Mouse (Mus musculus) kidney, postnatal 14 days (tissue): ENCODE measurements at regions not wholly inside any gene's neighbourhood (a gene's known extent, or its start where the extent isn't known, plus 50 kb on each side); places are given as distances from the start of the nearest gene placed in this dataset.
"Not testable (repeated sequence)": the region's sequence is repeated elsewhere in the genome, so short reads cannot be mapped to it uniquely, and the experiment has no call there.

Experiments used
- DNase-seq: peaks from one replicate; pipeline ENCODE4 v3.0.0; 2022; ENCODE audit warnings: mixed read lengths

GRCm38 (mm10) chr4:3049972-3050846 lies 116.9 kb upstream of the Vmn1r2 start:
- no peak for DNase-seq

DNA sequence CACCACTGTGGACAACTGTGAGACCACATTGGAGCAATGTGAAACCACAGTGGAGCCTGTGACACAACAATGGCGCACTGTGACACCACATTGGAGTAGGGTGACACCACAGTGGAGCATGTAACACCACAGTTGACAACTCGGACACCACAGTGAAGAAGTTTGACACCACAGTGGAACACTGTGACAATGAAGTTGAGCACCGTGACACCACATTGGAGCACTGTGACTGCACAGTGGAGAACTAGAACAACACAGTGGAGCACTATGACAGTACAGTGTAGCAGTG lies 116.3 kb upstream of the Vmn1r2 start:
- DNase-seq = no peak

DNA sequence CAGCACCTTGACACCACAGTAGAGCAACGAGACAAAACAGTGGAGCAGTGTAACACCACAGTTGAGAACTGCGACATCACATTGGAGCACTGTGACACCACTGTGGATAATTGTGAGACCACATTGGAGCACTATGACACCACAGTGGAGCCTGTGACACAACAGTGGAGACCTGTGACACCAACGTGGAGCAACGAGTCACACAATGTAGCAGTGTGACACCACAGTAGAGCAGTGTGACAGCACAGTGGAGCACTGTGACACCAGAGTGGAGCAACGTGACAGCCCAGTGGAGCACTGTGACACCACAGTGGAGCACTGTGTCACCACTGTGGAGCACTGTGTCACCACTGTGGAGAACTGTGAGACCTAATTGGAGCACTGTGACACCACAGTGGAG lies 115.9 kb upstream of the Vmn1r2 start:
- peak; percentile 1 for DNase-seq

GRCm38 (mm10) chr4:3052314-3053059 lies 114.6 kb upstream of the Vmn1r2 start:
- DNase-seq = no peak

DNA sequence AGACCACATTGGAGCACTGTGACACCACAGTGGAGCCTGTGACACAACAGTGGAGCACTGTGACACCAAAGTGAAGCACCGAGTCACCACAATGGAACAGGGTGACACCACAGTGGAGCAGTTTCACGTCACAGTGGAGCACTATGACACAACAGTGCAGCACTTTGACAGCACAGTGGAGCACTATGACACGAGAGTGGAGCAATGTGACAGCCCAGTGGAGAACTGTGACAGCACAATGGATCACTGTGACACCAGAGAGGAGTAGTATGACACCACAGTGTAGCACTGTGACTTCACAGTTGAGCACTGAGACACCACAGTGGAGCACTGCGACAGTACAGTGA lies 114.1 kb upstream of the Vmn1r2 start:
- no peak for DNase-seq

- no peak for DNase-seq
Measured at GRCm38 (mm10) chr4:3053496-3054216, 113.5 kb upstream of the Vmn1r2 start.

DNA sequence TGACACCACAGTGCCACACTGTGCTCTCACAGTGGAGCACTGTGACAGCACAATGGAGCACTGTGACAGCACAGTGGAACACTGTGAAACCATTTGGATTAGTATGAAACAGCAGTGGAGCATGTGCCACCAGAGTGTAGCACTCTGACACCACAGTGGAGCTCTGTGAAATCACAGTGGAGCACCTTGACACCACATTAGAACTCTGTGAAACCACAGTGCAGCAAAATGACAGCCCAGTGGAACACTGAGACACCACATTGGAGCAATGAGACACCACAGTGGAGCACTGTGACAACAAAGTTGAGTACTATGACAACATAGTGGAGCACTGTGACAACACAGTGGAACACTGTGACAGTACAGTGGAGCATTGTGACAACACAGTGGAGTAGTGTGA lies 112.2 kb upstream of the Vmn1r2 start:
- DNase-seq = no peak

DNA sequence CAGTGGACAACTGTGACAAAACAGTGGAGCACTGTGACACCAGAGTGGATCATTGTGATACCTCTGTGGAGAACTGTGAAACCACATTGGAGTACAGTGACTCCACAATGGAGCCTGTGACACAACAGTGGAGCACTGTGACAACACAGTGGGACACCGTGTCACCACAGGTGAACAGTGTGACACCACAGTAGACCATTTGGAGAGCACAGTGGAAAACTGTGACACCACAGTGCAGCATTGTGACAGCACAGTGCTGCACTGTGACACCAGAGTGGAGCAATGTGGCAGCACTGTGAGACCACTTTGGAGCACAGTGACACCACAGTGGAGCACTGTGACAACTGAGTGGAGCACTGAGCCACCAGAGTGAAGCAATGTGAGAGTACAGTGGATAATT lies 111.7 kb upstream of the Vmn1r2 start:
- DNase-seq = no peak

- DNase-seq = no peak
Measured at GRCm38 (mm10) chr4:3059511-3060054, 107.5 kb upstream of the Vmn1r2 start.

GRCm38 (mm10) chr4:3062027-3062605 lies 105.0 kb upstream of the Vmn1r2 start:
- no peak for DNase-seq

DNA sequence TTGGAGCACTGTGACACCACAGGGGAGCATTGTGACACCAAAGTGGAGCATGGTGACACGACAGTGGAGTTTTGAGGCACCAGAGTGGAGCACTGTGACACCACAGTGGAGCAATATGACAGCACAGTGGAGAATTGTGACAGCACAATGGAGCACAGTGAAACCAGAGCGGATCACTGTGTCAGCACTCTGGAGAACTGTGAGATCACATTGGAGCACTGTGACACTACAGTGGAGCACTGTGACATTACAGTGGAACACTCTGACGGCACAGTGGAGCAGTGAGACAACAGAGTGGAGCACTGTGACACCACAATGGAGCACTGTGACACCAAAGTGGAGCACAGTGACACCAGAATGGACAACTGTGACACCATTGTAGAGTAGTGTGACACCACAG lies 103.2 kb upstream of the Vmn1r2 start:
- DNase-seq = no peak

DNA sequence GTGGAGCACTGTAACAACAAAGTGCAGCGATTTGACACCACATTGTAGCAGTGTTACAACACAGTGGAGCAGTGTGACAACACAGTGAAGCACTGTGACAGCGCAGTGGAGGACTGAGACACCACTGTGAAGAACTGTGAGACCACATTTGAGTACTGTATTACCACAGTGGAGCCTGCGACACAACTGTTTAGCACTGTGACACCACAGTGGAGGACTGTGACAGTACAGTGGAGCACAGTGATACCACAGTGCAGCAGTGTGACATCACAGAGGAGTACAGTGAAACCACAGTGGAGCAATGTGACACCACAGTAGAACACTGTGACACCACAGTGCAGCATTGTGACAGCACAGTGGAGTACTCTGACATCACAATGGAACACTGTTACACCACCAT lies 102.5 kb upstream of the Vmn1r2 start:
- DNase-seq = no peak

- DNase-seq = not testable (repeated sequence)
Measured at GRCm38 (mm10) chr4:3065335-3065734, 101.8 kb upstream of the Vmn1r2 start.

DNA sequence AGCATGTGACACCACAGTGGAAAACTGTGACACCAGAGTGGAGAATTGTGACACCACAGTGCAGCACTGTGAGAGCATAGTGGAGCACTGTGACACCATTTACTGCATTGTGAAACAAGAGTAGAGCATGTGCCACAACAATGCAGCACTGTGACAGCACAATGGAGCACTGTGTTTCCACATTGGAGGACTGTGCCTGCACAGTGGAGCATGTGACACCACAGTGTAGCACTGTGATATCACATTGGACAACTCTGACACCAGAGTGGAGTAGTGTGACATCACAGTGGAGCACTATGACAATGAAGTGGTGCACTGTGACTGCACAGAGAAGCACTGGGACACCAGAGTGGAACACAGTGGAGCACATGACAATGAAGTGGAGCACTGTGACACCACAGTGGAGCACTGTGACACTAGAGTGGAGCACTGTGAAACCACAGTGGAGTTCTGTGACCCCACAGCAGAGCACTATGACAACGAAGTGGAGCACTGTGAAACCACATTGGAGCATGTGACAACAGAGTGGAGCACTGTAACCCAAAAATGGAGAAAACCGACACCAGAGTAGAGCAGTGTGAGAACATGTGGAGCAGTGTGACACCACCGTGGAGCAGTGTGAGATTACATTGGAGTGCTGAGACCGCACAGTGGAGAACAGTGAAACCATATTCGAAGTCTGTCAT lies 100.9 kb upstream of the Vmn1r2 start:
- DNase-seq = no peak

GRCm38 (mm10) chr4:3067265-3067664 lies 99.9 kb upstream of the Vmn1r2 start:
- peak; percentile 2 for DNase-seq

DNA sequence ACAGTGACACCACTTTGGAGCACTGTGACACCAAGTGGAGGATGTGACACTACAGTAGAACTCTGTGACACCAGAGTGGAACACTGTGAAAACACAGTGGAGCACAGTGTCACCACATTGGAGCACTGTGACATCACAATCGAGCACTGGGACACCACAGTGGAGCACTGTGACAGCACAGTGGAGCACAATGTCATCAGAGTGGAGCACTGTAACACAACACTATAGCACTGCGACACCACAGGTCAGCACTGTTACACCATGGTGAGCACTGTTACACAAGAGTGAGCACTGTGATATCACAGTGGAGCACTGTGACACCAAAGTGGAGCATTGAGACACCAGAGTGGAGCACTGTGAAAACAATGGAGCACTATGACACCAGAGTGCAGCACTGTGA lies 99.5 kb upstream of the Vmn1r2 start:
- DNase-seq = peak; percentile 18

GRCm38 (mm10) chr4:3068306-3069223 lies 98.6 kb upstream of the Vmn1r2 start:
- no peak for DNase-seq

DNA sequence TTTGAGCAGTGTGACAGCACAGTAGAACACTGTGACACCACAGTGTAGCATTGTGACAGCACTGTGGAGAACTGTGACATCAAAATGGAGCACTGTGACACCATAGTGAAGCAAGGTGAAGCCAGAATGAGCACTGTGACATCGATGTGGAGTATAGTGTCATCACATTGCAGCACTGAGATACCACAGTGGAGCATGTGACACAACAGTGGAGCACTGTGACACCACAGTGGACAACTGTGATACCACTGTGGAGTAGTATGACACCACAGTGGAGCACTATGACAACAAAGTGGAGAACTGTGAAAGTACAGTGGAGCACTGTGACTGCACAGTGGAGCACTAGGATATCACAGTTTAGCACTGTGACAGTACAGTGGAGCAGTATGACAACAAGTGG lies 97.8 kb upstream of the Vmn1r2 start:
- no peak for DNase-seq

GRCm38 (mm10) chr4:3071326-3071725 lies 95.8 kb upstream of the Vmn1r2 start:
- not testable (repeated sequence) for DNase-seq

DNA sequence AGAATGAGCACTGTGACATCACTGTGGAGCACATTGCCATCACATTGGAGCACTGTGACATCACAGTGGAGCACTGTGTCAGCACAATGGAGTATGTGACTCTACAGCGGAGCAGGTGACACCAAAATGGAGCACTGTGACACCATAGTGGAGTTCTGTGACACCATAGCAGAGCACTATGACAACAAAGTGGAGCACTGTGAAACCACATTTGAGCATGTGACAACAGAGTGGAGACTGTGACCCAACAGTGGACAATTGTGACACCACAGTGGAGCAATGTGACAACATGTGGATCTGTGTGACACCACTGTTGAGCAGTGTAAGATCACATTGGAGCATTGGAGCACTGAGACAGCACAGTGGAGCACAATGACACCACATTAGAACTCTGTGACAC lies 87.2 kb upstream of the Vmn1r2 start:
- no peak for DNase-seq

DNA sequence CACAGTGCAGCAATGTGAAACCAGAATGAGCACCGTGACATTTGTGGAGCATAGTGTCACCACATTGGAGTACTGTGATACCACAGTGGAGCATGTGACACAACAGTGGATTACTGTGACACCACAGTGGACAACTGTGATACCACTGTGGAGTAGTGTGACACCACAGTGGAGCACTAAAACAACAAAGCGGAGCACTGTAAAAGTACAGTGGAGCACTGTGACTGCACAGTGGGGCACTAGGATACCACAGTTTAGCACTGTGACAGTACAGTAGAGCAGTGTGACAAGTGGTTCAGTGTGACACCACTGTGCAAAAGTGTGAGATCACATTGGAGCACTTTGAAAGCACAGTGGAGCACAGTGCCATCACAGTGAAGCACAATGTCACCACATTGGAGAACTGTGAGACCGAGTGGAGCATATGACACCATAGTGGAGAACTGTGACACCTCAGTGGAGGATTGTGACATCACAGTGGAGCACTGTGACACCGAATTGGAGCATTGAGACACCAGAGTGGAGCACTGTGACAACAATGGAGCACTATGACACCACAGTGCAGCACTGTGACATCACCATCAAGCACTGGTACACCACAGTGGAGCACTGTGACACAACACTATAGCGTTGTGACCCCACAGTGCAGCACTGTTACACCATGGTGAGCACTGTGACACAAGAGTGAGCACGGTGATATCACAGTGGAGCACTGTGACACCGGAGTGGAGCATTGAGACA lies 86.6 kb upstream of the Vmn1r2 start:
- DNase-seq = peak; percentile 6
